Mouse (Mus musculus) effector memory CD4-positive, alpha-beta T cell, adult 5 months (primary cell): ENCODE results near the gene Zc3h12b. TPM values are rescaled to one million over a fixed set of nuclear protein-coding genes. Genes with fewer than 3 reads are reported as not detected.

Experiments used
- polyA plus RNA-seq: library from polyadenylated mRNA; unstranded; fragments of 100-300 nt; shearing (Covaris generic); gene quantifications from one replicate; pipeline ENCODE4 v1.2.1, GENCODE M21; 2017

The Zc3h12b gene
- 1.5 TPM for polyA plus RNA-seq

GRCm38 (mm10) chrX:95711227-95712111, at the start of gene Zc3h12b:
TSS of gene Zc3h12b (plus strand) at chrX:95711678.

DNA sequence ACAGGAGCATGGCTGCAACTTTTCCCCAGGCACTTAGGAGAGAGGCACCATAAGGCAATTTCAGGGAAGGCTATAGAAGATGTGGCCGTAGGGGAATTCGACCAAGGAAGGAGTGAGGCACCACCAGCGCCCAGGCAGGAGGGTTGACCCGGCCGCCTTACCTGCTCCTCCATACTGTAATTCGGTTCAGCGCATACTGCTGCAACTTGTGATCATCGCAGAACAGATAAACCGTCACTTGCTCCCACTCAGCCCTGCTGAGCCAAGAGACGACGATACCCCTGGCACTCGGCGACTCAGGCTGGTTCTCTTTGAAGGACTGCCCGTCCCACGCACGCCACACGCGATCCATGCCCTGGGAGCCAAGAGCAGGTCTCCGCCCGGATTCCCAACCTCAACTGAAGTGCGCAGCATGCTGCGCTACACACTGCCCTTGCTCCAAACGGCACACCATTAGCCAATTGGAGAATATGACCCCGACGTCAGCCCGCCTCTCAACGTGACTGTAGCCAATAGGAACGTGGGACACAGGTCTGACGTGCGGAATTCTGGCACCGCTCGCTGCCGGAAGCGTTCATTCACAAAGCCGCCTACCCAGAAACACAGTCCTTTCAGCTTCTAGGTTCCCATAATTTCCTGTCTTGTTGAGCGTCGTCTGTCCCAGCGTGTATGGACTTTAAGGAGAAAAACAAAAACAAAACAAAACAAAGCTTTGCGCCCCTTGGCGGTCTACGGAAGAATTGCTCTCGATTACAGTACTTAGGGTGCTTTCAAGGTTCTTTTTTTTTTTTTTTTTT, 245.2 kb downstream of the Zc3h12b start, which contains the start of gene Las1l:
Gene Las1l (minus strand): TSS at position 466 of the 797 bp plus-strand sequence.

Other genes with a start within 250 kb of the Zc3h12b start
- gene Asb12, start 153.7 kb upstream of the Zc3h12b start, polyA plus RNA-seq: not detected
- not detected for gene Pfn5, start 153.6 kb upstream of the Zc3h12b start, polyA plus RNA-seq
- gene Zc4h2, start 53.2 kb upstream of the Zc3h12b start, polyA plus RNA-seq: 2.6 TPM
- gene Las1l, start 245.3 kb downstream of the Zc3h12b start, polyA plus RNA-seq: 116 TPM